Mouse (Mus musculus) 3134 (cell line): Measurements from ENCODE around the gene Drc7.

Experiments
- DNase-seq: peaks from one replicate; pipeline ENCODE4 v3.0.0-alpha.2; 2011; ENCODE audit warnings: low spot score; ENCODE audit not compliant: insufficient read length; ENCODE audit errors: extremely low read depth

The Drc7 gene

DNA sequence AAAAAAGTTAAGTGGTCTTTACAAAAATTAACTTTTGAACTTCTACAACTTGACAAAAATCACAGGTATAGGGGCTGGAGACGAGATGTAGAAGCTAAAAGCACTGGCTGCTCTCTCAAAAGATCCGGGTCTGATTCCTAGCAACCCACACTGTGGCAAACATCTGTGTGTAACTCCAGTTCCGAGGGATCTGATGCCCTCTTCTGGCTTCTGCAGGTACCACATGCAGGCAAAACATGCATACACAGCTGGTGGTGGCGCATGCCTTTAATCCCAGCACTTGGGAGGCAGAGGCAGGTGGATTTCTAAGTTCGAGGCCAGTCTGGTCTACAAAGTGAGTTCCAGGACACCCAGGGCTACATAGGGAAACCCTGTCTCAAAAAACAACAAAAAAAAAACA, 68.6 kb downstream of the Drc7 start:
- DNase-seq, result no peak

- DNase-seq, result no peak
Observed at GRCm38 (mm10) chr8:95126497-95126896, 71.6 kb downstream of the Drc7 start.

DNA sequence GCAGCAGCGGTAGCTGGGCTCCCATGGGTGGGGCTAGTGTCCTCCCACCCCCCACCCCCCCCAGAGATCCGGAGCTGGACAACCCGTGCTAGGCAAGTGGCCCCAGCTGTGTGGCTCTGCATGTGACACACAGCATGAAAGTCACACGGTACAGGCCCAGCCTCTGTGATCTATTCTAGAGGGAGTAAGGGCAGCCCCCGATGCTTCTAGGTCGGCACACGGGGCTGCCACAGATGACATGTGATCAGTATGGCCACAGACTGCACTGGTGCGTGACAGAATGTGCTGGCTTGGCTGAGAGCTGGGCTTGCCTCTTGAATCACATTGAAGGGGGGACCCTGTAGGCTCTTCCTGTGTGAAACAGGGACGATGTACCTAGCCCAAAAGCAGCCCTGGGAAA, 72.8 kb downstream of the Drc7 start:
- no peak for DNase-seq
